Mouse (Mus musculus) natural killer cell, adult 2 months (primary cell): ENCODE data around the gene 1700009N14Rik.

ENCODE experiments used
- DNase-seq, 2 experiments: peaks; one replicate each; pipeline ENCODE4 v3.0.0; 2022; ENCODE audit warnings: low spot score in 2 of 2

1700009N14Rik gene

DNA sequence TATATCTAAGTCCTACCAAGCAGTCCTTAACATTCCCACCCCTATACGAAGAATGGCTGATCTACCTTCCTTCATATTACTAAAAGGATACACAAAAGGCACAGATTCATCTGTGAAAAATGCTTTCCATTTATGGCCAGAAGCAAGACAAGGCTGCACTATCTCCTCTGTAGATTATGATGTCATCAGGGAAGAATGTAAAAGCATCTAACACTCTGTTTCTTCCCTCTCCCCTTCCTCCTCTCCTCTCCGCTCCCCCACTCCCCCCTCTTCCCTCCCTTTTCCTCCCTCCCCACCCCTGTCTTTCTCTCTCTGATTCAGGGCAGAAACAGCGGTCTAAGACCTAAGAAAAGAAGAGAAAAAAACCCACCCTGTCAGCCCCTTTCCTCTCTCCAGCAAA, at the start of gene 1700009N14Rik:
TSS of gene 1700009N14Rik (plus strand) at position 227 of the 400 bp plus-strand sequence.
- DNase-seq, result no peak

DNA sequence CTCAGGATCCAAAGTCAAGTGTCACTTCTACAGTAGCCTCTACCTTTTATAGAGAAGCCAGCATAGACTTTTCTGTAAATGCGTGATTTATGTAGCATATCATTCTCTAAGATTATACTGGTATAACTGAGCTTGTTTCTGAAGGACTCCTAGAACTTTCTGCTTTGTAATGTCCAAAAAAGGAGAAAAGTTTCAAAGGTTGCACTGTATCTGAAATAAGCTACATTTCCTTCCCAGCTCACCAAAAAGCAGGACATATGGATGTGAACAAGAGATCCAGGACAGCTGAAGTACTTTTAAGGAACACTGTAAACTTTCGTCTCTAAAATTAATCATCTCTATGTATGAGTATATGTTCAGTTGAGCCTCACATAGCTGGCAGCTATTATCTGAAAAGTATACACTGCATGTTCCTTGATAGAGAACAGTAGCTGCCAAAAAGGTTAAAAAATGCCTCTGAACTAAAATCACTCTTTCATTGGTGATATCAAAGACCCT, 12.2 kb upstream of the 1700009N14Rik start:
- DNase-seq, result no peak

DNA sequence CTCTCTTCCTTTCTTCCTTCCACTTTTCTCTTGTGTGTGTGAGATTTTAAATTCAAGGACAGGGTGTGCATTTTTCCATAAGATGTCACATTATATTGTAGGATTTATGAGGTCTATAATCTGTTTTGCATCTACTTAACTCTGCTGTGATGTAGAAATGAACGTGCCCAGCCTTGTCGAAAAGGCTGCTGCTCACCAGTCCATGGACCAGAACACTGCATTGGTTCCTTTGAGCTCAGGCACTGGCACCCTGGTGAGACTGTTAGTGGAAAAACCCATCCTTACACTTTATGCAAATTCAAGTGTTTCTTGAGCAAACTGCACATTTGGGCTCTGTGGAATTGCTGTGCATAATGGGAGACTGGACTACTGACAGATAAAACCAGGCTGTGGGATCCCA, 24.2 kb downstream of the 1700009N14Rik start:
- no peak for DNase-seq

DNA sequence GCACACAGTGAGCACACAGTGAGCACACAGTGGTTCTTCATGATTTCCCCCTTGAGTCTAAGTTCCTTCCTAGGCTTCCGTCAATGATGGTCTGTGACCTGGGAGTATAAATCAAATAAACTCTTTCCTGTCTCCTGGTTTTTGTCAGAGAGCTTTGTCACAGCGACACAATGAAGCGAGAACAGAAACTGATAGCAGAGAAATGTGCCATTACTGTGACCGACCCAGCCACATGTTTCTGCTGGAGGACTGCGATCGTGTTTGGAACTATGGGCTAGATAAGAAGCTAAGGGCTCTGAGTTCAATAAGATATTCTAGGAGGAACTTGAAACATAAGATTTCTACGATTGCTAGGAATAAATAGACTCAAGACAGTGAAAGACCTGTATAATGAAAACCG, 36.3 kb downstream of the 1700009N14Rik start:
- DNase-seq, result no peak

DNA sequence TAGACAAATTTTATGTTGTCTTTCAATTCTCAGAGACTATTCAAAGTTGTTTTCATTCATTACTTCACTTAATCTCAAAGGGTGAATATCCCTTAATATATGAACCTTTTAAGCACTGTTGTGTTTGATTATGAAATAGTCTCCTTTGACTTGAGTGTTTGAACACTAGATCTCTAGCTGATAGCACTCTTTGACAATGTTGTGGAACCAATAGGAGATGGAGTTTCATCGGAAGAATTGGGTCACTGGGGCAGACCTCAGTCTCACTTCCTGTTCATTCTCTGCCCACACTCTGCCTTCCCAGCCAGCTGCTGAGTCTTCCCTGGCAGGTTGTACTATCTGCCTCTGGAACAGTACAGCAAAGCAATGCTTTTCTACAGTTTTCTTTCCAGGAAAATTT, 43.5 kb downstream of the 1700009N14Rik start:
- DNase-seq, result no peak

DNA sequence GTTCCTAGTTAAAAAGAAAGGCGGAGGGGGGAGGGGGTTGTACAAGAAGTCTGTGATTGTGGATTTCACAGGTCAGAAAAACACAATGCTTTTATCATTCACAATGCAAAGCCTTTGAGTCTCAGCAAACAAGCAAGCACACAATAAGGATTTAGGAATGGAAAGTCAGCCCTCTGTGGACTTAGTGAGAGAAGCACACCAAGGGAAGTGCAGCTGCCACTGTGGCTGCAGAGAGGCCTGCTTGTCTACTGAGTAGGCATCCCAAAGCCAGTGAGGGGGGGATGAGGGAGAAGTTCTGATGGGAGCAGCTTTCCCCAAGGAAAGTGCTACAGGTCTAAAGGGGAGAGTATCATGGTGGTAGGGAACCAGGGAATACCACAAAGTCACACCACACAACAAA, 45.8 kb downstream of the 1700009N14Rik start:
- DNase-seq, result no peak
